Mouse (Mus musculus) liver, embryonic 18 days (tissue): Measurements from ENCODE around the gene Rdh7. TPM values are rescaled to one million over a fixed set of nuclear protein-coding genes. Genes with fewer than 3 reads are reported as not detected.

ENCODE experiments used
- polyA plus RNA-seq: library from polyadenylated mRNA; depleted of rRNA; stranded (reverse); fragments of >200 nt; gene quantifications from 2 replicates; pipeline ENCODE4 v1.2.3, GENCODE M21; 2012; rRNA removed

Gene Rdh7
- 220 and 280 TPM in 2 replicates for polyA plus RNA-seq

DNA sequence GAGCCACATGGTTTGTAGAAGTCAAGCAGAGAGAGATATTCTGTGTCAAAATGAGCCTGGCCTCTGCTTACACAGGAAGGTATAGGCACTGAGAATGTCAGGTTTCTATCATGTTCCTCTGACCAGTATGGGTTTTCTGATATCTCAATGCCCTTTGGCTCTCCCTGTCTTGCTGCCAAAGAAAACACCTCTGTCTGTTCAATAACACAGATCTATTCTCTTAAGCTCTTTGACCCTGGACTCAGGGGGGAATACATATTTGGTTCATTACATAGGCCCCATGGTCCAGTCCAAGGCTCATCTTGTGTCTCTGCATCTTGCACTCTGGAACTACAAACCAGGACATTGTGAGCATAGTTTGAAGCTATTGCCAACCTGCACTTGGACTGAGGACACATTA lies at the start of gene Rdh7:
Gene Rdh7 (minus strand): TSS at position 213 of the 400 bp plus-strand sequence.

DNA sequence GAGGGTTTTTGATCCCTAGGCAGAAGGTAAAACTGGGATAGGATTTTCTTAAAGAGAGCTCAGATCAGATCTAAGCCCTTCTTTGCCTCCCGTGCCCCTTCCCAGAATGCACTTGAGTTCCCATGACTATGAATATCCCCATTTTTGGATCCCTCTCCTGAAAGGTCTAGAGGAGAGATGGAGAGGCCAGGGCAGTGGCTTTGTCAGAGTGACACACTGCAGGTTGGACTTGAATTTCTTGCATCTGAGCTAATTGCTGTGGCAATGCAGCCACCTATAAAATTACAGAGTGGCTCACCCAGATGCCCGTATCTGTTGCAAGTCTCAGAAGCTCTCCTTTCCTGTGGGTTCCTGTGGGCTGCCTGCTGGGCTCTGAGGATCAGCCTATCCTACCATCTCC lies 9.6 kb upstream of the Rdh7 start, which contains the start of gene Sdr9c7:
Gene Sdr9c7 (plus strand): TSS at position 301 of the 400 bp plus-strand sequence.

DNA sequence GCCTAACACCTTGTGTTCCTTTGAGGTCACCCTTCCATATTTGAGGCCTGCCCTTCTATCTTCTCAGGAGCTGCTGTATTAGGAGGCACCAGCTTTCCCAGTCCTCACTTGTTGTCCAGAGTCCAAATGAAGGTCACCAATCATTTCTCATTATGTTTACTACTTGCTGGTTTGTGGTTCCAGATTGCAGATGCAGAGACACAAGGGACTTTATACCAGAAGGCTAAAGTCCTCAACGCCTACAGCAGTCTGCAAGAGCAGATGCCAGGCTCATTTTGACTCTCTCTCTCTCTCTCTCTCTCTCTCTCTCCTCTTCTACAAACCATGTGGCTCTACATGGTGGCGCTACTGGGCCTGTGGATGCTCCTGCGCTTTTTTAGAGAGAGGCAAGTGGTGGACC lies 22.4 kb downstream of the Rdh7 start, which contains the start of gene Rdh16f2:
Gene Rdh16f2 (plus strand): TSS at position 243 of the 400 bp plus-strand sequence.

DNA sequence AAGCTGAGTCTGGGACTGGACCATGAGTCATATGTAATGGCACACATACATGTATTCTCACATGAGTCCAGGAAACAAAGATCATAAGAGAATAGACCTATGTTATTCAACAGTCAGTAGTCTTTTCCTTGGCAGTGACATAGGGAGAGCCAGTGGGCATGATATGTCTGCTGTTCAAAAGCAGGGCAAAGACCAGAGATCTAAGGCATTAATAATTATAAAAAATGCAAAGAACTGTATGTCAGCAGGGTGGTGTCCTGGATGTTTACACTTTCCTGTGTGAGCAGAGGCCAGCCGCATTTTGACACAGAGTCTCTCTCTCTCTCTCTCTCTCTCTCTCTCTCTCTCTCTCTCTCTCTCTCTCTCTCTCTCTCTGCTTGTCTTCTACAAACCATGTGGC lies 39.0 kb downstream of the Rdh7 start, which contains the start of gene Rdh19:
Gene Rdh19 (plus strand): TSS at position 301 of the 400 bp plus-strand sequence.

Other genes with a start within 250 kb of the Rdh7 start
- gene Stat6, start 245.8 kb downstream of the Rdh7 start, polyA plus RNA-seq = 18.8 and 20.1 TPM in 2 replicates
- gene Nemp1, start 221.9 kb downstream of the Rdh7 start, polyA plus RNA-seq = 4.6 and 6.2 TPM in 2 replicates
- gene Nab2, start 220.2 kb downstream of the Rdh7 start, polyA plus RNA-seq = 7.7 and 8.1 TPM in 2 replicates
- gene Myo1a, start 183.6 kb downstream of the Rdh7 start, polyA plus RNA-seq = 0.17 and 0.19 TPM in 2 replicates
- 6.1 and 6.2 TPM in 2 replicates for gene Tac2, start 164.3 kb downstream of the Rdh7 start, polyA plus RNA-seq
- 2.8 and 3.2 TPM in 2 replicates for gene Zbtb39, start 149.3 kb downstream of the Rdh7 start, polyA plus RNA-seq
- 16.2 and 17.6 TPM in 2 replicates for gene Gpr182, start 137.1 kb downstream of the Rdh7 start, polyA plus RNA-seq
- 0.14 and 0.21 TPM in 2 replicates for gene Rdh1, start 129.1 kb downstream of the Rdh7 start, polyA plus RNA-seq
- gene Rdh16f1, start 129.0 kb downstream of the Rdh7 start, polyA plus RNA-seq = 0.08 and 0.13 TPM in 2 replicates
- gene Rdh9, start 112.4 kb downstream of the Rdh7 start, polyA plus RNA-seq = 0.81 and 1.4 TPM in 2 replicates
- 0.07 and 0.08 TPM in 2 replicates for gene Rdh16, start 87.7 kb downstream of the Rdh7 start, polyA plus RNA-seq
- gene Rdh19, start 38.9 kb downstream of the Rdh7 start, polyA plus RNA-seq = 0.03 and 0.04 TPM in 2 replicates
- 3.1 TPM in 2 replicates for gene Rdh16f2, start 22.3 kb downstream of the Rdh7 start, polyA plus RNA-seq
- 0.02 and 0.04 TPM in 2 replicates for gene Sdr9c7, start 9.7 kb upstream of the Rdh7 start, polyA plus RNA-seq
- 9.3 and 13.8 TPM in 2 replicates for gene Hsd17b6, start 118.8 kb upstream of the Rdh7 start, polyA plus RNA-seq
- gene Prim1, start 126.4 kb upstream of the Rdh7 start, polyA plus RNA-seq = 18.7 and 20.6 TPM in 2 replicates
- 282 TPM in 2 replicates for gene Naca, start 146.8 kb upstream of the Rdh7 start, polyA plus RNA-seq
- 30.8 and 34.7 TPM in 2 replicates for gene Ptges3, start 170.1 kb upstream of the Rdh7 start, polyA plus RNA-seq
- gene Atp5b, start 194.5 kb upstream of the Rdh7 start, polyA plus RNA-seq = 1,169 and 1,252 TPM in 2 replicates
- gene Baz2a, start 202.8 kb upstream of the Rdh7 start, polyA plus RNA-seq = 8.8 and 10.8 TPM in 2 replicates